In the genomic region with DNA sequence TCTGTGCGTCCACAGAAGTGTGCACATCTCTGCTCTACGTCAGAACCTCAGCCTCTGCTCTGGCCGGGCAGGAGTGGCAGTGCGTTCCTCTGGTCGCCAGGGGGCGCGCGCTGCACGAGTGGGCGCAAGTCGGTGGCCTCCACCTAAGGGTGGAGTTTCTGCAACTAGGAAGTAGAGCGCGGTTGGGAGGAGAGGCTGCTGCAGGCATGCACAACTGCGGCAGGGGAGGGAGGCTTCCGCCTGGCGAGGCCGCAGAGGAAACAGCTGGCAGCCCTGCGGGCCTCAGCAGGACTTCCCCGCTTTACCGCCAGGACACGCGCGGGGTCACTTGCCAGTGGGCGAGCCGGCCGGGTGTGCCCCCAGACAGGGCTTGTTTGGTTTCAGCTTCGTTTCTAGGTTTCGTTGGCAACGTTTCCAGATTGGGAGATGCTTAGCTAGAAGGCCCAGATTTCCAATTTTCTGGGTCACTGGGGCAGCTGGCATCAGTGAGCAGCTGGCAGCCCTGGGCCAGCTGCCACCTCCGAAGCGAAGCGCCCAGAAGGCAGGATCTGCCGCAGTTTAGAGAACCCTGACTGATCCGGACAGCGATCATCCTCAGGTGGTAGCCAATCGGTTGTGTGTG, we compare ENCODE assay signal across 8 mouse cellular contexts. TPM values are rescaled to one million over a fixed set of nuclear protein-coding genes. Genes with fewer than 3 reads are reported as not detected.
DNase-seq lines count a peak whose midpoint lies in the region; ATAC-seq and TF ChIP-seq lines count a peak whose summit lies in the region.

No protein-coding gene starts in this region.

- TF ChIP-seq POLR2A in bone marrow macrophage, adult 2 months (IDR thresholded peaks at IDR 0.05; ENCODE audit: borderline replicate concordance, low read depth, low read length): no peak
- no peak for TF ChIP-seq POLR2A in limb, embryonic 14.5 days (IDR thresholded peaks at IDR 0.05; ENCODE audit: borderline replicate concordance, extremely low read depth, insufficient read depth, insufficient read length)
- no peak; the same call in 1 of the 2 replicates for TF ChIP-seq POLR2A in spleen, adult 2 months (IDR thresholded peaks at IDR 0.05; ENCODE audit: low read depth, low read length)

- peak overlapping the region; percentile 73 for H3K4me2 ChIP-seq in embryonic facial prominence, embryonic 15.5 days (replicated peaks)
- peak overlapping the region; percentile 47 for H3K4me2 ChIP-seq in kidney, embryonic 14.5 days (replicated peaks; ENCODE audit: low read depth, low read length)
- H3K4me2 ChIP-seq in limb, embryonic 14.5 days (replicated peaks; ENCODE audit: low read depth, low read length, severe bottlenecking): peak overlapping the region; percentile 76
- H3K4me2 ChIP-seq in midbrain, embryonic 16.5 days (ENCODE audit: low read length): peak overlapping the region; percentile 73

- TF ChIP-seq CTCF in bone marrow macrophage, adult 2 months (IDR thresholded peaks at IDR 0.05; ENCODE audit: low read depth, low read length): peak; percentile 50
- TF ChIP-seq CTCF in spleen, adult 2 months (IDR thresholded peaks at IDR 0.05; ENCODE audit: extremely low read depth, insufficient read depth, insufficient read length, insufficient replicate concordance): peak; percentile 99

- peak overlapping the region; percentile 89 for H3K27ac ChIP-seq in bone marrow macrophage, adult 2 months (ENCODE audit: insufficient read depth, low read depth, low read length)
- H3K27ac ChIP-seq in embryonic facial prominence, embryonic 15.5 days (replicated peaks): peak overlapping the region; percentile 82
- H3K27ac ChIP-seq in kidney, embryonic 14.5 days (ENCODE audit: low read depth, low read length): peak overlapping the region; percentile 20; the same call in 1 of the 2 replicates
- 0 out of 2 replicates have a peak overlapping the region, but pooled peaks have one; percentile 35 for H3K27ac ChIP-seq in limb, embryonic 14.5 days (replicated peaks; ENCODE audit: low read depth, low read length)
- peak overlapping the region; percentile 47 for H3K27ac ChIP-seq in midbrain, embryonic 16.5 days (ENCODE audit: low read length)
- peak overlapping the region; percentile 91 for H3K27ac ChIP-seq in spleen, adult 2 months (ENCODE audit: insufficient read depth, low read length)

- no peaks in the 10 kb centered on the region for H3K9me3 ChIP-seq in embryonic facial prominence, embryonic 15.5 days (replicated peaks)
- H3K9me3 ChIP-seq in kidney, embryonic 14.5 days (ENCODE audit: control insufficient read depth, low read length): no peaks in the 10 kb centered on the region
- no peaks in the 10 kb centered on the region for H3K9me3 ChIP-seq in limb, embryonic 14.5 days (ENCODE audit: control insufficient read depth, low read length)
- no peaks in the 10 kb centered on the region for H3K9me3 ChIP-seq in midbrain, embryonic 16.5 days (replicated peaks; ENCODE audit: control insufficient read depth, low read length, poor library complexity, severe bottlenecking)

- no peaks in the 10 kb centered on the region for H3K27me3 ChIP-seq in embryonic facial prominence, embryonic 15.5 days
- H3K27me3 ChIP-seq in kidney, embryonic 14.5 days (ENCODE audit: control insufficient read depth, insufficient read depth, low read length): no peaks in the 10 kb centered on the region
- no peaks in the 10 kb centered on the region for H3K27me3 ChIP-seq in limb, embryonic 14.5 days (ENCODE audit: control insufficient read depth, insufficient read depth, low read length)
- H3K27me3 ChIP-seq in midbrain, embryonic 16.5 days (ENCODE audit: control insufficient read depth, insufficient read depth, low read depth, low read length): no peaks in the 10 kb centered on the region
- no peaks in the 10 kb centered on the region for H3K27me3 ChIP-seq in spleen, adult 2 months (ENCODE audit: control insufficient read depth, insufficient read depth, low read length)

- H3K4me3 ChIP-seq in bone marrow macrophage, adult 2 months (ENCODE audit: insufficient read depth, low read length): peak overlapping the region; percentile 63
- peak overlapping the region; percentile 60 for H3K4me3 ChIP-seq in embryonic facial prominence, embryonic 15.5 days (replicated peaks)
- H3K4me3 ChIP-seq in kidney, embryonic 14.5 days (ENCODE audit: low read length): peak overlapping the region; percentile 38
- peak overlapping the region; percentile 48 for H3K4me3 ChIP-seq in limb, embryonic 14.5 days (replicated peaks; ENCODE audit: low read length)
- H3K4me3 ChIP-seq in midbrain, embryonic 16.5 days (ENCODE audit: low read depth, low read length): peak overlapping the region; percentile 48
- peak overlapping the region; percentile 59 for H3K4me3 ChIP-seq in spleen, adult 2 months (ENCODE audit: extremely low read depth, insufficient read depth, insufficient read length)

- DNase-seq in B cell, adult 2 months: peak; percentile 98 to 99
- peak; percentile 92 for DNase-seq in heart, adult 9 months (ENCODE audit: low spot score in 2 of 2)
- peak; percentile 84 for DNase-seq in limb, embryonic 14.5 days (ENCODE audit: low spot score)
- DNase-seq in spleen, adult 2 months (ENCODE audit: low read depth in 1 of 2, low spot score in 2 of 2): peak; percentile 92 to 96

- H3K9ac ChIP-seq in embryonic facial prominence, embryonic 15.5 days: peak overlapping the region; percentile 50
- peak overlapping the region; percentile 55; the same call in 1 of the 2 replicates for H3K9ac ChIP-seq in kidney, embryonic 14.5 days (ENCODE audit: low read depth, low read length)
- peak overlapping the region; percentile 59 for H3K9ac ChIP-seq in limb, embryonic 14.5 days (ENCODE audit: low read depth, low read length, severe bottlenecking)
- H3K9ac ChIP-seq in midbrain, embryonic 16.5 days (ENCODE audit: low read depth, low read length): peak overlapping the region; percentile 58

- H3K36me3 ChIP-seq in embryonic facial prominence, embryonic 15.5 days: peaks cover 34% of the 10 kb centered on the region
- peaks cover 23% of the 10 kb centered on the region for H3K36me3 ChIP-seq in kidney, embryonic 14.5 days (ENCODE audit: control insufficient read depth, insufficient read depth, low read length)
- peaks cover 48% of the 10 kb centered on the region for H3K36me3 ChIP-seq in limb, embryonic 14.5 days (ENCODE audit: control insufficient read depth, insufficient read depth, low read length)
- H3K36me3 ChIP-seq in midbrain, embryonic 16.5 days (ENCODE audit: control insufficient read depth, insufficient read depth, low read length): peaks cover under 1% of the 10 kb centered on the region; the same call in 1 of the 2 replicates
- peaks cover 12% of the 10 kb centered on the region for H3K36me3 ChIP-seq in spleen, adult 2 months (ENCODE audit: control insufficient read depth, insufficient read depth, low read length)

- peak; percentile 85 for ATAC-seq in embryonic facial prominence, embryonic 15.5 days (ENCODE audit: insufficient number of reproducible peaks, low FRiP score, low TSS enrichment, low read depth)
- ATAC-seq in kidney, embryonic 14.5 days (ENCODE audit: low FRiP score, low TSS enrichment): peak; percentile 93
- peak; percentile 83 for ATAC-seq in limb, embryonic 14.5 days (ENCODE audit: low FRiP score, low read depth)
- peak; percentile 90 for ATAC-seq in midbrain, embryonic 16.5 days

- 4% methylated on average over 36 of the region's 36 CpGs for WGBS in embryonic facial prominence, embryonic 15.5 days
- 8% methylated on average over 36 of the region's 36 CpGs for WGBS in kidney, embryonic 14.5 days
- WGBS in limb, embryonic 14.5 days: 9% methylated on average over 34 of the region's 36 CpGs
- 4% methylated on average over 36 of the region's 36 CpGs for WGBS in midbrain, embryonic 16.5 days
- WGBS in spleen, adult 2 months: 1% methylated on average over 36 of the region's 36 CpGs

- peaks cover 22% of the 10 kb centered on the region for H3K4me1 ChIP-seq in bone marrow macrophage, adult 2 months (ENCODE audit: control insufficient read depth, insufficient read depth, low read length)
- peaks cover 10% of the 10 kb centered on the region; the same call in 1 of the 2 replicates for H3K4me1 ChIP-seq in embryonic facial prominence, embryonic 15.5 days
- no peaks in the 10 kb centered on the region for H3K4me1 ChIP-seq in kidney, embryonic 14.5 days (ENCODE audit: control insufficient read depth, insufficient read depth, low read length)
- no peaks in the 10 kb centered on the region; the same call in 1 of the 2 replicates for H3K4me1 ChIP-seq in limb, embryonic 14.5 days (ENCODE audit: control insufficient read depth, insufficient read depth, low read length)
- H3K4me1 ChIP-seq in midbrain, embryonic 16.5 days (ENCODE audit: control insufficient read depth, insufficient read depth, low read length): peaks cover 10% of the 10 kb centered on the region
- H3K4me1 ChIP-seq in spleen, adult 2 months (ENCODE audit: control insufficient read depth, insufficient read depth, insufficient read length): peaks cover 2% of the 10 kb centered on the region; the same call in 1 of the 2 replicates

RNA-seq across cellular contexts. Expression of a gene that starts 22.1 kb away (rescaled TPM):
- 95.2 and 96.3 TPM in 2 replicates for polyA plus RNA-seq in bone marrow macrophage, adult 2 months (2012; ENCODE audit: insufficient read depth, insufficient read length, missing spikeins)
- polyA plus RNA-seq in embryonic facial prominence, embryonic 15.5 days (2015; fragmentation: Nextera tagmentation; extraction: Ambion mirVana): 46.9 and 48.1 TPM in 2 replicates
- polyA plus RNA-seq in kidney, embryonic 14.5 days (2014; fragmentation: Nextera tagmentation; extraction: Ambion mirVana): 25.0 and 53.0 TPM in 2 replicates
- 21.9 and 23.4 TPM in 2 replicates for polyA plus RNA-seq in limb, embryonic 14.5 days (2012; rRNA removed)
- 40.5 and 41.0 TPM in 2 replicates for polyA plus RNA-seq in limb, embryonic 14.5 days (2014; fragmentation: Nextera tagmentation; extraction: Ambion mirVana)
- 18.7 TPM in 2 replicates for polyA plus RNA-seq in midbrain, embryonic 16.5 days (2015; fragmentation: Nextera tagmentation; extraction: Ambion mirVana)
- polyA plus RNA-seq in spleen, adult 2 months (2012; rRNA removed): 36.7 and 38.5 TPM in 2 replicates

RNA-seq across cellular contexts. Expression of a gene that starts 28.7 kb away (rescaled TPM):
- polyA plus RNA-seq in bone marrow macrophage, adult 2 months (2012; ENCODE audit: insufficient read depth, insufficient read length, missing spikeins): 184 and 192 TPM in 2 replicates
- 121 and 126 TPM in 2 replicates for polyA plus RNA-seq in embryonic facial prominence, embryonic 15.5 days (2015; fragmentation: Nextera tagmentation; extraction: Ambion mirVana)
- polyA plus RNA-seq in kidney, embryonic 14.5 days (2014; fragmentation: Nextera tagmentation; extraction: Ambion mirVana): 92.7 and 108 TPM in 2 replicates
- 118 and 165 TPM in 2 replicates for polyA plus RNA-seq in limb, embryonic 14.5 days (2012; rRNA removed)
- 126 and 127 TPM in 2 replicates for polyA plus RNA-seq in limb, embryonic 14.5 days (2014; fragmentation: Nextera tagmentation; extraction: Ambion mirVana)
- polyA plus RNA-seq in midbrain, embryonic 16.5 days (2015; fragmentation: Nextera tagmentation; extraction: Ambion mirVana): 7.2 and 10.4 TPM in 2 replicates
- polyA plus RNA-seq in spleen, adult 2 months (2012; rRNA removed): 237 and 317 TPM in 2 replicates

Comparison
In these comparisons a context has a peak if more than half of its experiments do, and no peak if none do; other contexts are left out.
1. Peak in every context shown above with its lines: DNase-seq, ATAC-seq, H3K4me3 ChIP-seq and H3K27ac ChIP-seq.
2. H3K27ac ChIP-seq: peak in every context shown above with its lines; median percentile 91 in spleen, adult 2 months; 89 in bone marrow macrophage, adult 2 months; 82 in embryonic facial prominence, embryonic 15.5 days; 47 in midbrain, embryonic 16.5 days; 35 in limb, embryonic 14.5 days; 20 in kidney, embryonic 14.5 days.